Mouse (Mus musculus) heart, postnatal 0 days (tissue): Measurements from ENCODE around the gene Btbd3. TPM values are rescaled to one million over a fixed set of nuclear protein-coding genes. Genes with fewer than 3 reads are reported as not detected.
A peak's percentile ranks its signal among the peaks of the same experiment; 100 is the strongest.

ENCODE experiments used
- ATAC-seq: fragments of 200-750 bp; cut with Nextera tagmentation; 2 replicates; pipeline ENCODE4 v1.8.0; 2017; ENCODE audit warnings: low read depth, moderate number of reproducible peaks, moderate library complexity; ENCODE audit not compliant: insufficient read depth
- DNase-seq: peaks from one replicate; pipeline ENCODE4 v3.0.0-alpha.2; 2016; ENCODE audit warnings: low spot score
- H3K27ac ChIP-seq: fragments of 300-500 bp; sonication (generic); 2 replicates; pipeline ENCODE4 v1.5.1; 2014; ENCODE audit warnings: low read depth, mild to moderate bottlenecking
- H3K27me3 ChIP-seq: fragments of 300-500 bp; sonication (generic); 2 replicates; pipeline ENCODE4 v1.6.1; 2014; ENCODE audit warnings: low read length, mixed read lengths; ENCODE audit not compliant: control insufficient read depth, insufficient read depth
- H3K36me3 ChIP-seq: fragments of 300-500 bp; sonication (generic); replicated peaks from 2 replicates; pipeline ENCODE4 v1.6.1; 2014; ENCODE audit warnings: low read length, mixed read lengths; ENCODE audit not compliant: control insufficient read depth, insufficient read depth
- H3K4me1 ChIP-seq: fragments of 300-500 bp; sonication (generic); 2 replicates; pipeline ENCODE4 v1.6.1; 2014; ENCODE audit warnings: antibody characterized with exemption; ENCODE audit not compliant: control insufficient read depth, insufficient read depth
- H3K4me2 ChIP-seq: fragments of 300-500 bp; sonication (generic); 2 replicates; pipeline ENCODE4 v1.6.1; 2014; ENCODE audit warnings: low read depth, mild to moderate bottlenecking, low read length, moderate library complexity
- H3K4me3 ChIP-seq: fragments of 300-500 bp; sonication (generic); 2 replicates; pipeline ENCODE4 v1.5.1; 2014; ENCODE audit warnings: low read depth, low read length
- H3K9ac ChIP-seq: fragments of 300-500 bp; sonication (generic); replicated peaks from 2 replicates; pipeline ENCODE4 v1.6.1; 2014; ENCODE audit warnings: low read depth, low read length, mixed read lengths
- H3K9me3 ChIP-seq: fragments of 300-500 bp; sonication (generic); replicated peaks from 2 replicates; pipeline ENCODE4 v1.6.1; 2016; ENCODE audit warnings: low read length; ENCODE audit not compliant: control insufficient read depth
- CTCF ChIP-seq: IDR thresholded peaks from 2 replicates; pipeline ENCODE4 v1.5.1; 2016; ENCODE audit warnings: antibody characterized with exemption, control low read depth, low read depth
- EP300 ChIP-seq: IDR thresholded peaks from 2 replicates; pipeline ENCODE4 v1.6.1; 2016; ENCODE audit warnings: antibody characterized with exemption, low read depth
- WGBS: fragments of 180-500 bp; shearing (Covaris S2); extraction: QIAGEN DNeasy Blood & Tissue Kit; methylation state at CpG from one replicate; pipeline ENCODE4 v1.1.7; 2014; 5-methylcytosine and 5-hydroxymethylcytosine counted together
- polyA plus RNA-seq: library from polyadenylated mRNA; unstranded; fragments of >200 nt; fragmentation: Nextera tagmentation; extraction: Ambion mirVana; gene quantifications from 2 replicates; pipeline ENCODE4 v1.2.1, GENCODE M21; 2015
- total RNA-seq: library from RNA; depleted of rRNA; stranded (reverse); fragments of >200 nt; gene quantifications from 2 replicates; pipeline ENCODE4 v1.2.3, GENCODE M21; 2014; ENCODE audit warnings: low replicate concordance

The Btbd3 gene
- total and polyA plus RNA-seq, 2 experiments from 2014 or later = 8.5 to 18.7 TPM

DNA sequence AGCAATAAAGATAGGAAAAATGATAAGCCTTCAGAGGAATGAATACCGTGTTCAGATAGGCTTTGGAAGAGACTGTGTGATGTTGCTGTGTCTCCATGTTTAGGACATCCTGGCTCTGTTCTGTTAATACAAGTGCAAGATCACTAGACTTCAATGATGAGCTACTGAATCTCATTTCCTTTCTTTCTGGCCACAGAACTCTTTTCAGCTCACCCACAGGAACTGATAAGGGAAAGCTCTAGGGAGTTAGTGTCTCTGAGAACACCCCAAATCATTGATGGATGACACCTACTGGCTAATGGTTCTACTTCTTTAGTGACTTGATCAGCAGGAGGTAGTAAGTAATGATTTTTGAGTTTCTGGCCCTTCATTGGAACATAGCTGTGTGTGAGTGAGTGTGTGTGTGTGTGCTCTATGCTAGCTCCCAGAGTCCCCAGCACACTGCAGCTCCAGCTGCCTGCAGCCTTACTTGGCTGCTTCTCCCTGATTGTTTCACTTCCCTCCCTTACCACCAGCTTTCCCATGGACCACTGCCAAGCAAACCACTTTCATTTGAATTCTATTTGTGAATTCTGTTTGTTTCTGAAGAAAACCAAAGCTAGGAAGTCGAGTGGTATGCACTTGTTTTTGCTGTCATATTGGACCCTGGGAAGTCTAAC, 10.6 kb upstream of the Btbd3 start:
- peak overlapping the region; percentile 61 for H3K27ac ChIP-seq
- peak overlapping the region; percentile 16; the same call in 1 of the 2 replicates for H3K4me2 ChIP-seq
- no peaks in the 10 kb centered on the region for H3K36me3 ChIP-seq
- no peak overlapping the region for H3K9ac ChIP-seq
- ATAC-seq (peak; percentile 87), DNase-seq (peak; percentile 62)
- no peaks in the 10 kb centered on the region for H3K27me3 ChIP-seq
- H3K9me3 ChIP-seq = no peaks in the 10 kb centered on the region
- H3K4me3 ChIP-seq = no peak overlapping the region
- H3K4me1 ChIP-seq = peaks cover 9% of the 10 kb centered on the region; the same call in 1 of the 2 replicates
- TF ChIP-seq CTCF (no peak), EP300 (no peak)
- 28% methylated on average over 2 of the region's 2 CpGs for WGBS

- Histone ChIP-seq H3K4me1 (peaks cover 9% of the 10 kb centered on the region; the same call in 1 of the 2 replicates), H3K4me3 (no peak overlapping the region), H3K36me3 (no peaks in the 10 kb centered on the region), H3K9ac (no peak overlapping the region), H3K27ac (peak overlapping the region; percentile 50; the same call in 1 of the 2 replicates), H3K9me3 (no peaks in the 10 kb centered on the region), H3K27me3 (no peaks in the 10 kb centered on the region), H3K4me2 (no peak overlapping the region)
- WGBS = 16% methylated on average over 2 of the region's 2 CpGs
- DNase-seq (peak; percentile 22), ATAC-seq (peak; percentile 53)
- TF ChIP-seq CTCF = no peak
- no peak for TF ChIP-seq EP300
Observed at GRCm38 (mm10) chr2:138247986-138248385, 8.4 kb upstream of the Btbd3 start.

DNA sequence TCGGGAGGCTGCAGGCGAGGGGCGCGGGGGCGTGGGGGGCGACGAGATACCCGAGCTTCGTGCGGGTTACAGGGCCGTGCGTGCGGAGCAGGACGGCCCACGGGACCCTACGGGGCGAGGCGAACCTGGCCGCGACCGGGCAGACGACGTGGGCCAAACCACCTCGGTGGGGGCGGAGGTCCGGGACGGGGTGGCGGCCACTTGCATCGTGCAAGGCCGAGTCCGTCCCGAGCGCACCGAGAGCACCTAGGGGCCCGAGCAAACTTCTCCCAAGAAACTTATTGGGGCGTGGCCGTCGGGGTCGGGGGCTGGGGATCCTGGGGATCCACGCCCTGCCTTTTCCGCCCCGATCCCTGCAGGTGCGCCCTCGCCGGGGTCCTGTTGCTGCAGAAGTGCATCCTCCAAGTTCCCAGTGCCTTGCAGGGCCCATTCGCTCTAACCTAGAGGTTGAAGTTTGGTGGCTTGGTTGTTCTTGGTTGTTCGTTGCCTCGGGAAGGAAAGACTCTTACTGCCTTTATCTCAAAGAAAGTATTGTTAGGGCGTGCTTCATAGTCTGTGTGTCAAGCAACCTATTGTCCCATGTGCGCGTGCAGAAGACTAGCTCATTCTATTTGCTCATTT, 596 bp downstream of the Btbd3 start:
- ATAC-seq = peak; percentile 52
- no peak for DNase-seq
- no peak for TF ChIP-seq EP300
- TF ChIP-seq CTCF = no peak
- under 1% methylated on average over 40 of the region's 51 CpGs for WGBS
- Histone ChIP-seq H3K36me3 (no peaks in the 10 kb centered on the region), H3K9ac (peak overlapping the region; percentile 97), H3K4me3 (peak overlapping the region; percentile 100), H3K4me2 (peak overlapping the region; percentile 91), H3K9me3 (no peaks in the 10 kb centered on the region), H3K27ac (peak overlapping the region; percentile 93), H3K27me3 (no peaks in the 10 kb centered on the region), H3K4me1 (peaks cover 11% of the 10 kb centered on the region; the same call in 1 of the 2 replicates)

DNA sequence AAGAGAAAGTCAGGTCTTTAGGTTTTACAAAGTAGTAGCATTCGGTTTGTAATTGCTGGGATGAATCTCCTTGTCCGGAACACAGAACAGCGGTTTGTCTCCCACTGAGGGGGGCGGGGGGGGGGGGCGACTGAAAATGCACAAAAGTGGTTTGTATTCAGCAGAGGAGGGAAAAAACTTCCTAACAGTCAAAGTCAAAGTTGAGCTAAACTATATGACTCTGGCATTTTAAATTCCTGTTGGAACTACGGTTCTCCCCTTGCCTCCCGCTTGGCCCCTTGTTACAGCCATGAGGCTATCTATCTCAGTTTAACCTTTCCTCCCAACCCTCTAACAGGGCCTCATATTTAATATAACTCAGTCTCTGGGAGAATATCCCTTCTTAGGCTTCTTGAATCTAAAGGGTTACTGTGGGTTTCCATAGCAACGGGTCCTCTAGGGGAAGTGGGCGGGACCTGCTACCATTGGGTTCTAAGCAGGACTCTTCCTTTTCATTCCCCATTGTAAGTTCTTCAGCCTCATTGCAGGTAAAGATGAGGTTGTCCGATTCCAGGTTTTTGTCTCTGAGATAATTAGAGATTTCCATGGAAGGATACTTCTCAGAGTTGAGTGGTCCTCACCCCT, 1.4 kb downstream of the Btbd3 start:
- Histone ChIP-seq H3K4me2 (peak overlapping the region; percentile 91), H3K36me3 (no peaks in the 10 kb centered on the region), H3K27me3 (no peaks in the 10 kb centered on the region), H3K4me3 (peak overlapping the region; percentile 100), H3K9me3 (no peaks in the 10 kb centered on the region), H3K27ac (peak overlapping the region; percentile 93), H3K9ac (peak overlapping the region; percentile 97; the same call in 1 of the 2 replicates), H3K4me1 (peaks cover 13% of the 10 kb centered on the region; the same call in 1 of the 2 replicates)
- ATAC-seq = no peak
- TF ChIP-seq EP300 = no peak
- TF ChIP-seq CTCF = no peak
- DNase-seq = peak; percentile 85
- 4% methylated on average over 10 of the region's 10 CpGs for WGBS

- H3K4me3 ChIP-seq = no peak overlapping the region
- ATAC-seq (no peak), DNase-seq (no peak)
- H3K36me3 ChIP-seq = no peaks in the 10 kb centered on the region
- peaks cover 30% of the 10 kb centered on the region for H3K4me1 ChIP-seq
- H3K4me2 ChIP-seq = no peak overlapping the region
- H3K9ac ChIP-seq = no peak overlapping the region
- TF ChIP-seq CTCF (no peak), EP300 (no peak)
- whole genome bisulfite sequencing = 73% methylated on average over 7 of the region's 7 CpGs
- no peaks in the 10 kb centered on the region for H3K27me3 ChIP-seq
- H3K27ac ChIP-seq = no peak overlapping the region
- no peaks in the 10 kb centered on the region for H3K9me3 ChIP-seq
Observed at GRCm38 (mm10) chr2:138261140-138261539, 4.8 kb downstream of the Btbd3 start.
